Mouse (Mus musculus): ENCODE data around the gene Mcl1. TPM values are rescaled to one million over a fixed set of nuclear protein-coding genes. Genes with fewer than 3 reads are reported as not detected.
A peak's percentile ranks its signal among the peaks of the same experiment; 100 is the strongest.

The Mcl1 gene
- total RNA-seq, 2 experiments from 2014 or later: 88.5 to 124 TPM

GRCm38 (mm10) chr3:95701877-95702540, 43.4 kb downstream of the Mcl1 start:
- peak; percentile 72 for ATAC-seq (replicated peaks; ENCODE audit: poor library complexity, severe bottlenecking)

- no peak for ATAC-seq (replicated peaks; ENCODE audit: poor library complexity, severe bottlenecking)
These were observed 44.7 kb downstream of the Mcl1 start for GRCm38 (mm10) chr3:95703276-95703675.

GRCm38 (mm10) chr3:95704612-95705011, 46.0 kb downstream of the Mcl1 start:
- no peak for ATAC-seq (replicated peaks; ENCODE audit: poor library complexity, severe bottlenecking)

- ATAC-seq (replicated peaks; ENCODE audit: poor library complexity, severe bottlenecking): peak; percentile 87
These were observed 47.7 kb downstream of the Mcl1 start for GRCm38 (mm10) chr3:95706273-95706672.

DNA sequence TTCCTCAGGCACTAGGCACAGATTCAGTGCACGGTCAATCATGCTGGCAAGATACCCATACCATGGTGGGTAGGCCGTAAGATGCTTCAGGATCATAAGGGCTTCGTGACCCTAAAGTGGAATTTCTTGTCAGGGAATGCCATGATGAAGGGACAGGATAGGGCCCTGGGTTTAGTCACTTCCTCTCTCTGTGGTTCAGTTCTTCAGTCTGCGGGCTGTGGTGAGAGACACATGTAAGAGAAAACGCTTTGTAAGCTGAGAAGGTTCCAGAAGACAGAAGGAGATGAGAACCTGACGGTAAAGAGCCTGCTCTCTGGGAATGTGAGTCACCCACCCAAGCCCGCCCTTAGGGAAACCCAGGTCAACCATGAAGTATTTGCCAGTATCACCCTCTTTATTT, 48.9 kb downstream of the Mcl1 start:
- ATAC-seq (replicated peaks; ENCODE audit: poor library complexity, severe bottlenecking): peak; percentile 79

DNA sequence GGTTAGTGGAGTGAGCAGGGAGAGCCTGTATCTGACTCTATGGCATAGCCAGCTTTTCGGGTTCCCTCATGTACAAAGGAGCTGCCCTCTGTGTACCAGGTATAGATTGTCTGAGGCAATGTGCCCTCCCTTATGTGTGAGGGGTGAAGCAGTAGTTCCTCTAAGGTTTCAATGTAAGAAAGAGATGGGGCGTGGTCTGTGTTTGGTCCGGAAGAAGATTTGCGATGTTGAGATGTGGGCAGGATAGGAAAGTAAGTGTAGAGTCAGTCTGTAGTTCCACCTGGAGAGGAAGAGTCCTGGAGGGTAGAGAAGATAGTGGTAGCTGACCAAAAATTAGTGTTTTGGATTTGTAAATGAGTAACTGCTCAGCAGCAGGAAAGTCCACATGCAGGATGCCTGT, 50.5 kb downstream of the Mcl1 start:
- ATAC-seq (replicated peaks; ENCODE audit: poor library complexity, severe bottlenecking): no peak

- no peak for ATAC-seq (replicated peaks; ENCODE audit: poor library complexity, severe bottlenecking)
These were observed 51.4 kb downstream of the Mcl1 start for GRCm38 (mm10) chr3:95709967-95710366.

Other genes starting within 250 kb of the Mcl1 start
- 31.4 and 34.3 TPM in 2 replicates for gene Arnt, start 224.4 kb upstream of the Mcl1 start, total RNA-seq (2014; fragmentation: Nextera tagmentation)
- 14.7 and 17.1 TPM in 2 replicates for gene Arnt, start 224.4 kb upstream of the Mcl1 start, total RNA-seq (2017)
- not detected in 2 replicates for gene Ctsk, start 159.5 kb upstream of the Mcl1 start, total RNA-seq (2014; fragmentation: Nextera tagmentation)
- not detected in 2 replicates for gene Ctsk, start 159.5 kb upstream of the Mcl1 start, total RNA-seq (2017)
- 26.1 and 42.2 TPM in 2 replicates for gene Ctss, start 132.0 kb upstream of the Mcl1 start, total RNA-seq (2014; fragmentation: Nextera tagmentation)
- 74.5 and 94.5 TPM in 2 replicates for gene Ctss, start 132.0 kb upstream of the Mcl1 start, total RNA-seq (2017)
- not detected in 2 replicates for gene Hormad1, start 99.1 kb upstream of the Mcl1 start, total RNA-seq (2014; fragmentation: Nextera tagmentation)
- not detected in 2 replicates for gene Hormad1, start 99.1 kb upstream of the Mcl1 start, total RNA-seq (2017)
- 32.6 and 41.0 TPM in 2 replicates for gene Golph3l, start 69.9 kb upstream of the Mcl1 start, total RNA-seq (2014; fragmentation: Nextera tagmentation)
- gene Golph3l, start 69.9 kb upstream of the Mcl1 start, total RNA-seq (2017): 48.4 and 54.8 TPM in 2 replicates
- gene Ensa, start 33.8 kb upstream of the Mcl1 start, total RNA-seq (2014; fragmentation: Nextera tagmentation): 44.2 and 44.3 TPM in 2 replicates
- gene Ensa, start 33.8 kb upstream of the Mcl1 start, total RNA-seq (2017): 47.7 and 63.0 TPM in 2 replicates
- 0.23 and 1.4 TPM in 2 replicates for gene Adamtsl4, start 29.1 kb downstream of the Mcl1 start, total RNA-seq (2014; fragmentation: Nextera tagmentation)
- 0.17 TPM in 1 of 2 replicates, not detected in the other for gene Adamtsl4, start 29.1 kb downstream of the Mcl1 start, total RNA-seq (2017)
- 5.6 and 10.4 TPM in 2 replicates for gene Ecm1, start 80.8 kb downstream of the Mcl1 start, total RNA-seq (2014; fragmentation: Nextera tagmentation)
- gene Ecm1, start 80.8 kb downstream of the Mcl1 start, total RNA-seq (2017): 0.30 TPM in 1 of 2 replicates, not detected in the other
- 63.0 and 69.1 TPM in 2 replicates for gene Tars2, start 101.4 kb downstream of the Mcl1 start, total RNA-seq (2014; fragmentation: Nextera tagmentation)
- gene Tars2, start 101.4 kb downstream of the Mcl1 start, total RNA-seq (2017): 47.6 and 53.2 TPM in 2 replicates
- gene Rprd2, start 160.1 kb downstream of the Mcl1 start, total RNA-seq (2014; fragmentation: Nextera tagmentation): 56.0 and 56.8 TPM in 2 replicates
- 17.5 and 23.8 TPM in 2 replicates for gene Rprd2, start 160.1 kb downstream of the Mcl1 start, total RNA-seq (2017)
- gene Prpf3, start 197.1 kb downstream of the Mcl1 start, total RNA-seq (2014; fragmentation: Nextera tagmentation): 49.6 and 60.8 TPM in 2 replicates
- 35.9 and 45.7 TPM in 2 replicates for gene Prpf3, start 197.1 kb downstream of the Mcl1 start, total RNA-seq (2017)
- gene Mrps21, start 212.7 kb downstream of the Mcl1 start, total RNA-seq (2014; fragmentation: Nextera tagmentation): 186 and 187 TPM in 2 replicates
- 342 and 431 TPM in 2 replicates for gene Mrps21, start 212.7 kb downstream of the Mcl1 start, total RNA-seq (2017)
- gene Ciart, start 223.5 kb downstream of the Mcl1 start, total RNA-seq (2014; fragmentation: Nextera tagmentation): 2.6 and 4.6 TPM in 2 replicates
- 0.90 and 4.0 TPM in 2 replicates for gene Ciart, start 223.5 kb downstream of the Mcl1 start, total RNA-seq (2017)
- gene BC028528, start 233.2 kb downstream of the Mcl1 start, total RNA-seq (2014; fragmentation: Nextera tagmentation): 36.7 and 51.1 TPM in 2 replicates
- gene BC028528, start 233.2 kb downstream of the Mcl1 start, total RNA-seq (2017): 57.2 and 65.2 TPM in 2 replicates
- 67.0 and 69.0 TPM in 2 replicates for gene Aph1a, start 235.2 kb downstream of the Mcl1 start, total RNA-seq (2014; fragmentation: Nextera tagmentation)
- gene Aph1a, start 235.2 kb downstream of the Mcl1 start, total RNA-seq (2017): 31.8 and 42.8 TPM in 2 replicates
- not detected in 2 replicates for gene Car14, start 245.9 kb downstream of the Mcl1 start, total RNA-seq (2014; fragmentation: Nextera tagmentation)
- gene Car14, start 245.9 kb downstream of the Mcl1 start, total RNA-seq (2017): not detected in 2 replicates